Mouse (Mus musculus) bone marrow, adult 2 months (tissue): ENCODE results near the gene Stard13.

Source experiments
- CTCF ChIP-seq: fragments of 200-500 bp; IDR thresholded peaks from 2 replicates; pipeline ENCODE4 v1.5.1; 2011; ENCODE audit warnings: low read length, control low read depth; ENCODE audit not compliant: control insufficient read depth, insufficient read depth
- POLR2A ChIP-seq: fragments of 200-500 bp; IDR thresholded peaks from 2 replicates; pipeline ENCODE4 v1.6.1; 2011; ENCODE audit warnings: low read depth, mild to moderate bottlenecking, control low read depth, low read length, borderline replicate concordance; ENCODE audit not compliant: control insufficient read depth

- TF ChIP-seq POLR2A (no peak), CTCF (no peak)
Observed at GRCm38 (mm10) chr5:151046131-151046530, 187.5 kb downstream of the Stard13 start.
